Mouse (Mus musculus): ENCODE data around the gene Spdye4c. TPM values are rescaled to one million over a fixed set of nuclear protein-coding genes. Genes with fewer than 3 reads are reported as not detected.

The Spdye4c gene
- polyA plus RNA-seq, 1 experiment from 2014 or later = not detected

- Histone ChIP-seq H3K27ac (no peak overlapping the region), H3K4me3 (replicated peaks) (no peak overlapping the region), H3K36me3 (peaks cover 79% of the 10 kb centered on the region), H3K4me1 (no peaks in the 10 kb centered on the region), H3K27me3 (no peaks in the 10 kb centered on the region), H3K4me2 (no peak overlapping the region), H3K9ac (no peak overlapping the region), H3K9me3 (replicated peaks) (no peaks in the 10 kb centered on the region)
- no peak for ATAC-seq (replicated peaks; ENCODE audit: low FRiP score)
- 80% methylated on average over 5 of the region's 5 CpGs for WGBS
Observed at GRCm38 (mm10) chr2:128613365-128613764, 22.4 kb downstream of the Spdye4c start.

DNA sequence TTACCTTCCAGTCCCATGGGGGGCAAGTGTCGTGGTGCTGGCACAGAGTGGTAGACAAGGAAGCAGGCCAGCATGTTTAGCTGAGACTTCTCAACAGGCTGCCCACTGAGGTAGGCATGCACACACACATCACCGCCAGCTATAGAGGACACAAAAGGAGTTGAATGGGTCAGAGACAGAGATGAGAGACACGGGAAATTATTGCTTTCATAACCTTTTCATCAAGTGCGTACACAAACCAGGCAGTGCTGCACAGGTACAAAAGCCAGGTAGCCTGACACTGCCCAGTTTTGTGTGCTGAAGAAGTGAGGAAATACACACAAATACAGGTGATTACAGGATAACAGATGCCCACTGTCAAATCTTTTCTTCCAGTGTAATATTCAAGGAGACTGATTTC, 24.4 kb downstream of the Spdye4c start:
- no peaks in the 10 kb centered on the region for H3K9me3 ChIP-seq (replicated peaks)
- no peak overlapping the region for H3K4me3 ChIP-seq (replicated peaks)
- H3K27ac ChIP-seq = no peak overlapping the region
- no peak for ATAC-seq (replicated peaks; ENCODE audit: low FRiP score)
- no peak overlapping the region for H3K9ac ChIP-seq
- no peaks in the 10 kb centered on the region for H3K4me1 ChIP-seq
- 94% methylated on average over 4 of the region's 4 CpGs for WGBS
- H3K36me3 ChIP-seq = peaks cover 91% of the 10 kb centered on the region
- H3K4me2 ChIP-seq = no peak overlapping the region
- no peaks in the 10 kb centered on the region for H3K27me3 ChIP-seq

DNA sequence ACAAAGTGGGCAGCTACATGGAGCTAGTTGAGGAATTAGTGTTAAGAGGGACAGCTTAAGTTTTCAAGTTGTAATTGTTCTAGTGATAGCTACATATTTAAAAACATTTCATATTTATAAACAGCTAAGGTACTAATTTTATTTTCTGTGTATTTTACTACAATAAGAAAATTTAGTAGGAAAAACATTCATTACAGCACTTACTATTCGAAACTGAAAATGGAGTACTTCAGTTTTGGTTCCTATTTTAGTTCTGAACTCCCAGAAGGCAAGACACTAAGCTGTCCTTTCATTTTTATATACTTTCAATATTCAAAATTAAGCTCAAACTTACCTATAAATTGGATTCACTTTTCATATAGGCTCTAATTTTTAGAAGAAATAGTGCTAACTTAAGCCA, 29.6 kb downstream of the Spdye4c start:
- no peaks in the 10 kb centered on the region for H3K27me3 ChIP-seq
- 94% methylated on average over 1 of the region's 1 CpGs for WGBS
- ATAC-seq (replicated peaks; ENCODE audit: low FRiP score) = no peak
- H3K9me3 ChIP-seq (replicated peaks) = no peaks in the 10 kb centered on the region
- no peak overlapping the region for H3K9ac ChIP-seq
- no peak overlapping the region for H3K4me2 ChIP-seq
- no peaks in the 10 kb centered on the region for H3K4me1 ChIP-seq
- no peak overlapping the region for H3K4me3 ChIP-seq (replicated peaks)
- peaks cover 92% of the 10 kb centered on the region for H3K36me3 ChIP-seq
- no peak overlapping the region for H3K27ac ChIP-seq

Other genes starting within 250 kb of the Spdye4c start
- gene Anapc1, start 96.2 kb downstream of the Spdye4c start, polyA plus RNA-seq (2015; fragmentation: Nextera tagmentation; extraction: Ambion mirVana) = 63.2 and 69.6 TPM in 2 replicates
- 11.5 and 11.7 TPM in 2 replicates for gene Mertk, start 107.7 kb downstream of the Spdye4c start, polyA plus RNA-seq (2015; fragmentation: Nextera tagmentation; extraction: Ambion mirVana)
- 32.3 and 32.6 TPM in 2 replicates for gene Tmem87b, start 226.9 kb downstream of the Spdye4c start, polyA plus RNA-seq (2015; fragmentation: Nextera tagmentation; extraction: Ambion mirVana)